Mouse (Mus musculus) heart, adult 2 months (tissue): Measurements from ENCODE around the gene Birc5. TPM values are rescaled to one million over a fixed set of nuclear protein-coding genes. Genes with fewer than 3 reads are reported as not detected.

Experiments used
- DNase-seq, 2 experiments: peaks; one replicate each; pipeline ENCODE4 v3.0.0; 2021
- H3K27ac ChIP-seq: fragments of 200-600 bp; 2 replicates; pipeline ENCODE4 v1.8.1; 2022
- H3K27me3 ChIP-seq: fragments of 200-500 bp; 2 replicates; pipeline ENCODE4 v1.6.1; 2012; ENCODE audit warnings: mild to moderate bottlenecking, low read length, inconsistent platforms, mixed read lengths; ENCODE audit not compliant: control insufficient read depth, insufficient read depth
- H3K36me3 ChIP-seq: fragments of 200-500 bp; 2 replicates; pipeline ENCODE4 v1.6.1; 2012; ENCODE audit warnings: low read length, inconsistent platforms; ENCODE audit not compliant: control insufficient read depth, insufficient read depth
- H3K4me1 ChIP-seq: fragments of 200-500 bp; 2 replicates; pipeline ENCODE4 v1.6.1; 2011; ENCODE audit warnings: low read length; ENCODE audit not compliant: control insufficient read depth, insufficient read depth
- H3K4me3 ChIP-seq: fragments of 200-600 bp; 2 replicates; pipeline ENCODE4 v1.8.1; 2022
- H3K79me2 ChIP-seq: fragments of 200-500 bp; replicated peaks from 2 replicates; pipeline ENCODE4 v1.6.1; 2012; ENCODE audit warnings: mild to moderate bottlenecking, inconsistent platforms, low read length, moderate library complexity, mixed read lengths; ENCODE audit not compliant: control insufficient read depth, insufficient read depth
- H3K9ac ChIP-seq: fragments of 200-500 bp; 2 replicates; pipeline ENCODE4 v1.6.1; 2012; ENCODE audit warnings: low read depth, mild to moderate bottlenecking, control low read depth, inconsistent platforms, low read length, mixed read lengths
- CTCF ChIP-seq: fragments of 200-600 bp; IDR thresholded peaks from 2 replicates; pipeline ENCODE4 v1.8.1; 2022; ENCODE audit warnings: antibody characterized with exemption, mild to moderate bottlenecking, moderate library complexity
- EP300 ChIP-seq: fragments of 200-500 bp; IDR thresholded peaks from 2 replicates; pipeline ENCODE4 v1.6.1; 2011; ENCODE audit warnings: low read depth, low read length, control low read depth; ENCODE audit not compliant: insufficient read depth
- POLR2A ChIP-seq: fragments of 200-500 bp; IDR thresholded peaks from 2 replicates; pipeline ENCODE4 v1.6.1; 2011; ENCODE audit warnings: mild to moderate bottlenecking, low read depth, low read length, control low read depth; ENCODE audit not compliant: insufficient read depth
- WGBS: fragments of 180-500 bp; shearing (Covaris S2); methylation state at CpG from one replicate; pipeline ENCODE4 v1.1.7; 2018; 5-methylcytosine and 5-hydroxymethylcytosine counted together
- intact Hi-C: fragments of 180-260 bp; cut with DNase I; formaldehyde crosslinking; loops from one replicate; pipeline ENCODE4 v1.15.1; 2025
- polyA plus RNA-seq: library from polyadenylated mRNA; depleted of rRNA; stranded (reverse); fragments of >200 nt; gene quantifications from 2 replicates; pipeline ENCODE4 v1.2.3, GENCODE M21; 2012
- total RNA-seq, 2 experiments: library from RNA; stranded (reverse); gene quantifications; 2 replicates each; pipeline ENCODE4 v1.2.3; 2021

Gene Birc5
- total and polyA plus RNA-seq, 3 experiments = 0.18 to 0.80 (median 0.35) TPM

- Histone ChIP-seq H3K27me3 (no peaks in the 10 kb centered on the region), H3K36me3 (no peaks in the 10 kb centered on the region), H3K79me2 (no peaks in the 10 kb centered on the region), H3K9ac (no peak overlapping the region), H3K4me1 (peaks cover 11% of the 10 kb centered on the region), H3K27ac (no peak overlapping the region), H3K4me3 (no peak overlapping the region)
- WGBS = 79% methylated on average over 6 of the region's 6 CpGs
- DNase-seq = no peak
- intact Hi-C loops = no loop called here
- TF ChIP-seq CTCF (no peak), POLR2A (no peak), EP300 (no peak)
Observed at GRCm38 (mm10) chr11:117879676-117880075, 30.6 kb downstream of the Birc5 start.

- TF ChIP-seq EP300 (no peak), CTCF (no peak), POLR2A (no peak)
- intact Hi-C loops = no loop called here
- Histone ChIP-seq H3K9ac (no peak overlapping the region), H3K36me3 (no peaks in the 10 kb centered on the region), H3K4me1 (peaks cover 11% of the 10 kb centered on the region), H3K27ac (no peak overlapping the region), H3K79me2 (no peaks in the 10 kb centered on the region), H3K27me3 (no peaks in the 10 kb centered on the region), H3K4me3 (no peak overlapping the region)
- WGBS = 85% methylated on average over 9 of the region's 9 CpGs
- DNase-seq = no peak
Observed at GRCm38 (mm10) chr11:117880336-117880976, 31.4 kb downstream of the Birc5 start.

- Histone ChIP-seq H3K36me3 (no peaks in the 10 kb centered on the region), H3K4me3 (no peak overlapping the region), H3K27ac (no peak overlapping the region), H3K4me1 (peaks cover 11% of the 10 kb centered on the region), H3K79me2 (no peaks in the 10 kb centered on the region), H3K27me3 (no peaks in the 10 kb centered on the region), H3K9ac (no peak overlapping the region)
- DNase-seq = no peak
- intact Hi-C loops = no loop called here
- 76% methylated on average over 6 of the region's 6 CpGs for WGBS
- no peak for TF ChIP-seq CTCF
- TF ChIP-seq POLR2A = no peak
- TF ChIP-seq EP300 = no peak
Observed at GRCm38 (mm10) chr11:117880977-117881358, 31.9 kb downstream of the Birc5 start.

GRCm38 (mm10) chr11:117881787-117882186, 32.7 kb downstream of the Birc5 start:
- intact Hi-C loops = no loop called here
- WGBS = 18% methylated on average over 8 of the region's 8 CpGs
- Histone ChIP-seq H3K27ac (no peak overlapping the region), H3K79me2 (no peaks in the 10 kb centered on the region), H3K36me3 (no peaks in the 10 kb centered on the region), H3K4me3 (no peak overlapping the region), H3K4me1 (peaks cover 11% of the 10 kb centered on the region), H3K9ac (no peak overlapping the region), H3K27me3 (no peaks in the 10 kb centered on the region)
- DNase-seq = peak; percentile 42 to 54
- no peak for TF ChIP-seq CTCF
- no peak for TF ChIP-seq POLR2A
- no peak for TF ChIP-seq EP300

- Histone ChIP-seq H3K4me1 (peaks cover 11% of the 10 kb centered on the region), H3K9ac (no peak overlapping the region), H3K27me3 (no peaks in the 10 kb centered on the region), H3K79me2 (no peaks in the 10 kb centered on the region), H3K4me3 (no peak overlapping the region), H3K27ac (no peak overlapping the region), H3K36me3 (no peaks in the 10 kb centered on the region)
- intact Hi-C loops = no loop called here
- WGBS = 72% methylated on average over 1 of the region's 1 CpGs
- DNase-seq = no peak
- TF ChIP-seq CTCF (no peak), POLR2A (no peak), EP300 (no peak)
Observed at GRCm38 (mm10) chr11:117882208-117882607, 33.2 kb downstream of the Birc5 start.

GRCm38 (mm10) chr11:117886000-117886399, 36.9 kb downstream of the Birc5 start:
- DNase-seq = no peak
- Histone ChIP-seq H3K36me3 (no peaks in the 10 kb centered on the region), H3K27ac (no peak overlapping the region), H3K4me3 (no peak overlapping the region), H3K27me3 (peaks cover 1% of the 10 kb centered on the region; the same call in 1 of the 2 replicates), H3K4me1 (peaks cover 7% of the 10 kb centered on the region), H3K79me2 (no peaks in the 10 kb centered on the region), H3K9ac (no peak overlapping the region)
- WGBS = 50% methylated on average over 5 of the region's 5 CpGs
- intact Hi-C loops = no loop called here
- no peak for TF ChIP-seq CTCF
- TF ChIP-seq EP300 = no peak
- no peak for TF ChIP-seq POLR2A
